Mouse (Mus musculus) embryonic fibroblast, embryonic 13.5 days (primary cell): ENCODE data around the gene Olfr16.

Experiments used
- CTCF ChIP-seq: IDR thresholded peaks from 2 replicates; pipeline ENCODE4 v1.5.1; 2011; ENCODE audit warnings: mild to moderate bottlenecking, control low read depth, low read length, moderate library complexity, borderline replicate concordance; ENCODE audit not compliant: insufficient read depth
- POLR2A ChIP-seq: IDR thresholded peaks from 2 replicates; pipeline ENCODE4 v1.6.1; 2011; ENCODE audit warnings: low read depth, mild to moderate bottlenecking, control low read depth, low read length, moderate library complexity

DNA sequence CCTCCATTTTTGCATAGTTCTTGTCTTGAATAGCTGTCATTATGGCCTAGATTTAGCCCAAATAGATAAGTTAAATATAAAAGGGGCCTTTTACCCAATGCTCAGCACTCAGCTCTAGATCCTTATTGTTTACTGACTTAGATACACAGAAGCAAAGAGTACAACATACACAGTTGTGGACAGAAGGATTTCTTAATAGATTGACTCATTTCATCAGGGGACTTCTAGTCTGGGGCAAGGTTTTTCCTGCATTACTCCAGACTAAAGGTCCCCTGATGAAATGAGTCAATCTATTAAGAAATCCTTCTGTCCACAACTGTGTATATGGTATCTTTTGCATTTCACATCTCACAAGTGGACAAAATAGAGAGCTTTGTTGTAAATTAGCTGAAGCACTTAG lies 46.9 kb upstream of the Olfr16 start:
- TF ChIP-seq POLR2A, result no peak
- TF ChIP-seq CTCF, result no peak
